Mouse (Mus musculus): Measurements from ENCODE around the gene Lsm14a.

Gene Lsm14a

GRCm38 (mm10) chr7:34393215-34393614 is at the start of gene Lsm14a:
Lsm14a (minus strand) TSS chr7:34393315.
- no peak for DNase-seq

- peak; percentile 43 for DNase-seq
Measured at GRCm38 (mm10) chr7:34438903-34439302, 45.8 kb upstream of the Lsm14a start.

GRCm38 (mm10) chr7:34433597-34433996 is 40.5 kb upstream of the Lsm14a start:
- DNase-seq, result no peak

GRCm38 (mm10) chr7:34421201-34421600 is 28.1 kb upstream of the Lsm14a start:
- DNase-seq, result no peak

- peak; percentile 51 for DNase-seq
Measured at GRCm38 (mm10) chr7:34407492-34407891, 14.4 kb upstream of the Lsm14a start.

GRCm38 (mm10) chr7:34403876-34404275 is 10.8 kb upstream of the Lsm14a start:
- DNase-seq, result no peak

GRCm38 (mm10) chr7:34400070-34400469 is 7.0 kb upstream of the Lsm14a start:
- DNase-seq, result no peak

- DNase-seq, result no peak
Measured at GRCm38 (mm10) chr7:34398831-34399230, 5.7 kb upstream of the Lsm14a start.

- DNase-seq, result no peak
Measured at GRCm38 (mm10) chr7:34396791-34397190, 3.7 kb upstream of the Lsm14a start.

- no peak for DNase-seq
Measured at GRCm38 (mm10) chr7:34395761-34396160, 2.6 kb upstream of the Lsm14a start.

GRCm38 (mm10) chr7:34394636-34395035 is 1.5 kb upstream of the Lsm14a start:
- no peak for DNase-seq

- DNase-seq, result no peak
Measured at GRCm38 (mm10) chr7:34394091-34394490, 976 bp upstream of the Lsm14a start.

GRCm38 (mm10) chr7:34392335-34392734 is 780 bp downstream of the Lsm14a start:
- DNase-seq, result no peak

GRCm38 (mm10) chr7:34391711-34392110 is 1.4 kb downstream of the Lsm14a start:
- DNase-seq, result no peak

GRCm38 (mm10) chr7:34390834-34391155 is 2.3 kb downstream of the Lsm14a start:
- DNase-seq, result no peak

- DNase-seq, result peak; percentile 20
Measured at GRCm38 (mm10) chr7:34390111-34390833, 2.8 kb downstream of the Lsm14a start.

- peak; percentile 96 for DNase-seq
Measured at GRCm38 (mm10) chr7:34389277-34390085, 3.6 kb downstream of the Lsm14a start.

GRCm38 (mm10) chr7:34388445-34389276 is 4.5 kb downstream of the Lsm14a start:
- DNase-seq, result peak; percentile 78

- DNase-seq, result peak; percentile 23
Measured at GRCm38 (mm10) chr7:34387784-34388444, 5.2 kb downstream of the Lsm14a start.

- DNase-seq, result no peak
Measured at GRCm38 (mm10) chr7:34382803-34383202, 10.3 kb downstream of the Lsm14a start.

- DNase-seq, result no peak
Measured at GRCm38 (mm10) chr7:34381733-34382132, 11.4 kb downstream of the Lsm14a start.

GRCm38 (mm10) chr7:34380311-34380710 is 12.8 kb downstream of the Lsm14a start:
- DNase-seq, result no peak

GRCm38 (mm10) chr7:34373906-34374305 is 19.2 kb downstream of the Lsm14a start:
- DNase-seq, result no peak

All from kidney, postnatal 14 days (tissue).